Mouse (Mus musculus) liver, embryonic 13.5 days (tissue): ENCODE results near the gene Cd207. TPM values are rescaled to one million over a fixed set of nuclear protein-coding genes. Genes with fewer than 3 reads are reported as not detected.

Experiments
- ATAC-seq: fragments of 200-750 bp; cut with Nextera tagmentation; 2 replicates; pipeline ENCODE4 v1.8.0; 2017; ENCODE audit warnings: low read depth, mild to moderate bottlenecking, moderate number of reproducible peaks, moderate library complexity
- DNase-seq: peaks from one replicate; pipeline ENCODE4 v3.0.0; 2022
- H3K27ac ChIP-seq: fragments of 300-500 bp; sonication (generic); 2 replicates; pipeline ENCODE4 v1.5.1; 2015; ENCODE audit warnings: moderate library complexity, mild to moderate bottlenecking, inconsistent platforms
- H3K27me3 ChIP-seq: fragments of 300-500 bp; sonication (generic); 2 replicates; pipeline ENCODE4 v1.6.1; 2015; ENCODE audit warnings: mild to moderate bottlenecking, inconsistent platforms
- H3K36me3 ChIP-seq: fragments of 300-500 bp; sonication (generic); 2 replicates; pipeline ENCODE4 v1.6.1; 2015; ENCODE audit warnings: mild to moderate bottlenecking, inconsistent platforms
- H3K4me1 ChIP-seq: fragments of 300-500 bp; sonication (generic); replicated peaks from 2 replicates; pipeline ENCODE4 v1.6.1; 2015; ENCODE audit warnings: inconsistent platforms
- H3K4me2 ChIP-seq: fragments of 300-500 bp; sonication (generic); 2 replicates; pipeline ENCODE4 v1.6.1; 2015; ENCODE audit warnings: inconsistent platforms, mild to moderate bottlenecking, moderate library complexity
- H3K4me3 ChIP-seq: fragments of 300-500 bp; sonication (generic); replicated peaks from 2 replicates; pipeline ENCODE4 v1.5.1; 2015; ENCODE audit warnings: mild to moderate bottlenecking, inconsistent platforms
- H3K9ac ChIP-seq: fragments of 300-500 bp; sonication (generic); 2 replicates; pipeline ENCODE4 v1.6.1; 2015; ENCODE audit warnings: mild to moderate bottlenecking, inconsistent platforms
- H3K9me3 ChIP-seq: fragments of 300-500 bp; sonication (generic); replicated peaks from 2 replicates; pipeline ENCODE4 v1.6.1; 2016; ENCODE audit warnings: inconsistent platforms
- WGBS: fragments of 180-500 bp; shearing (Covaris S2); methylation state at CpG from one replicate; pipeline ENCODE4 v1.1.7; 2015; ENCODE audit not compliant: insufficient replicate concordance; 5-methylcytosine and 5-hydroxymethylcytosine counted together
- polyA plus RNA-seq: library from polyadenylated mRNA; unstranded; fragments of >200 nt; fragmentation: Nextera tagmentation; extraction: Ambion mirVana; gene quantifications from 2 replicates; pipeline ENCODE4 v1.2.1, GENCODE M21; 2015

The Cd207 gene
- polyA plus RNA-seq, 1 experiment from 2014 or later, result 0.15 TPM

- no peak overlapping the region for H3K9ac ChIP-seq
- no peak overlapping the region for H3K4me3 ChIP-seq
- H3K27me3 ChIP-seq, result peaks cover 97% of the 10 kb centered on the region
- no peak overlapping the region for H3K27ac ChIP-seq
- no peak for DNase-seq
- H3K4me2 ChIP-seq, result no peak overlapping the region
- no peaks in the 10 kb centered on the region for H3K4me1 ChIP-seq
- 8% methylated on average over 3 of the region's 3 CpGs for WGBS
- no peaks in the 10 kb centered on the region for H3K36me3 ChIP-seq
- no peak for ATAC-seq
- no peaks in the 10 kb centered on the region for H3K9me3 ChIP-seq
Observed at GRCm38 (mm10) chr6:83695731-83696130, 18.1 kb upstream of the Cd207 start.

- no peaks in the 10 kb centered on the region for H3K4me1 ChIP-seq
- peaks cover 93% of the 10 kb centered on the region for H3K27me3 ChIP-seq
- no peaks in the 10 kb centered on the region for H3K9me3 ChIP-seq
- ATAC-seq (no peak), DNase-seq (peak; percentile 14)
- H3K4me2 ChIP-seq, result no peak overlapping the region
- no peak overlapping the region for H3K27ac ChIP-seq
- H3K9ac ChIP-seq, result no peak overlapping the region
- 0% methylated on average over 9 of the region's 9 CpGs for WGBS
- H3K4me3 ChIP-seq, result no peak overlapping the region
- H3K36me3 ChIP-seq, result no peaks in the 10 kb centered on the region
Observed at GRCm38 (mm10) chr6:83693835-83694234, 16.2 kb upstream of the Cd207 start.

- peaks cover 87% of the 10 kb centered on the region for H3K27me3 ChIP-seq
- no peaks in the 10 kb centered on the region for H3K4me1 ChIP-seq
- WGBS, result 4% methylated on average over 12 of the region's 12 CpGs
- ATAC-seq (no peak), DNase-seq (no peak)
- H3K36me3 ChIP-seq, result no peaks in the 10 kb centered on the region
- H3K4me2 ChIP-seq, result no peak overlapping the region
- H3K27ac ChIP-seq, result no peak overlapping the region
- no peaks in the 10 kb centered on the region for H3K9me3 ChIP-seq
- H3K4me3 ChIP-seq, result no peak overlapping the region
- no peak overlapping the region for H3K9ac ChIP-seq
Observed at GRCm38 (mm10) chr6:83692962-83693361, 15.3 kb upstream of the Cd207 start.

GRCm38 (mm10) chr6:83690936-83691335, 13.3 kb upstream of the Cd207 start:
- Histone ChIP-seq H3K27me3 (peaks cover 78% of the 10 kb centered on the region), H3K36me3 (no peaks in the 10 kb centered on the region)

GRCm38 (mm10) chr6:83690277-83690676, 12.6 kb upstream of the Cd207 start:
- no peak overlapping the region for H3K4me3 ChIP-seq
- no peak overlapping the region for H3K9ac ChIP-seq
- no peaks in the 10 kb centered on the region for H3K36me3 ChIP-seq
- no peaks in the 10 kb centered on the region for H3K4me1 ChIP-seq
- no peak overlapping the region for H3K27ac ChIP-seq
- WGBS, result 18% methylated on average over 4 of the region's 5 CpGs
- DNase-seq (no peak), ATAC-seq (no peak)
- peaks cover 78% of the 10 kb centered on the region for H3K27me3 ChIP-seq
- H3K4me2 ChIP-seq, result no peak overlapping the region
- H3K9me3 ChIP-seq, result no peaks in the 10 kb centered on the region

More at GRCm38 (mm10) chr6:83690936-83691335, 13.3 kb upstream of the Cd207 start:
- no peak overlapping the region for H3K27ac ChIP-seq
- H3K4me1 ChIP-seq, result no peaks in the 10 kb centered on the region
- no peaks in the 10 kb centered on the region for H3K9me3 ChIP-seq
- DNase-seq, result no peak
- H3K9ac ChIP-seq, result no peak overlapping the region
- no peak for ATAC-seq
- H3K4me2 ChIP-seq, result no peak overlapping the region
- 52% methylated on average over 2 of the region's 2 CpGs for WGBS
- no peak overlapping the region for H3K4me3 ChIP-seq

GRCm38 (mm10) chr6:83689374-83689773, 11.7 kb upstream of the Cd207 start:
- Histone ChIP-seq H3K36me3 (no peaks in the 10 kb centered on the region), H3K27me3 (peaks cover 72% of the 10 kb centered on the region), H3K27ac (no peak overlapping the region), H3K4me3 (no peak overlapping the region), H3K4me1 (no peaks in the 10 kb centered on the region), H3K9me3 (no peaks in the 10 kb centered on the region), H3K9ac (no peak overlapping the region), H3K4me2 (no peak overlapping the region)
- ATAC-seq (no peak), DNase-seq (no peak)
- WGBS, result 43% methylated on average over 4 of the region's 4 CpGs

GRCm38 (mm10) chr6:83673395-83673794, 4.3 kb downstream of the Cd207 start:
- 7% methylated on average over 4 of the region's 4 CpGs for WGBS

GRCm38 (mm10) chr6:83665009-83665408, 12.6 kb downstream of the Cd207 start:
- Histone ChIP-seq H3K36me3 (no peaks in the 10 kb centered on the region), H3K27ac (no peak overlapping the region), H3K9me3 (no peaks in the 10 kb centered on the region), H3K4me2 (no peak overlapping the region), H3K4me1 (no peaks in the 10 kb centered on the region), H3K9ac (no peak overlapping the region), H3K27me3 (peaks cover 9% of the 10 kb centered on the region; the same call in 1 of the 2 replicates), H3K4me3 (no peak overlapping the region)
- 72% methylated on average over 2 of the region's 2 CpGs for WGBS
- ATAC-seq (no peak), DNase-seq (no peak)

More at GRCm38 (mm10) chr6:83673395-83673794, 4.3 kb downstream of the Cd207 start:
- H3K27me3 ChIP-seq, result no peaks in the 10 kb centered on the region
- H3K4me2 ChIP-seq, result no peak overlapping the region
- no peak overlapping the region for H3K27ac ChIP-seq
- no peak for ATAC-seq
- H3K9me3 ChIP-seq, result no peaks in the 10 kb centered on the region
- no peaks in the 10 kb centered on the region for H3K36me3 ChIP-seq
- H3K4me3 ChIP-seq, result no peak overlapping the region
- H3K4me1 ChIP-seq, result no peaks in the 10 kb centered on the region
- DNase-seq, result peak; percentile 18
- no peak overlapping the region for H3K9ac ChIP-seq

- peaks cover 9% of the 10 kb centered on the region; the same call in 1 of the 2 replicates for H3K27me3 ChIP-seq
- no peak overlapping the region for H3K9ac ChIP-seq
- H3K36me3 ChIP-seq, result no peaks in the 10 kb centered on the region
- no peak overlapping the region for H3K4me2 ChIP-seq
- ATAC-seq (no peak), DNase-seq (no peak)
- no peaks in the 10 kb centered on the region for H3K9me3 ChIP-seq
- H3K27ac ChIP-seq, result no peak overlapping the region
- H3K4me3 ChIP-seq, result no peak overlapping the region
- no peaks in the 10 kb centered on the region for H3K4me1 ChIP-seq
- 48% methylated on average over 4 of the region's 4 CpGs for WGBS
Observed at GRCm38 (mm10) chr6:83660821-83661220, 16.8 kb downstream of the Cd207 start.

GRCm38 (mm10) chr6:83656087-83656486, 21.6 kb downstream of the Cd207 start, which contains the start of gene Clec4f:
TSS of gene Clec4f (minus strand) at chr6:83656187.
- DNase-seq (no peak), ATAC-seq (no peak)
- no peaks in the 10 kb centered on the region for H3K9me3 ChIP-seq
- H3K27ac ChIP-seq, result no peak within 1 kb of the TSS
- H3K4me3 ChIP-seq, result no peak within 1 kb of the TSS
- no peak within 1 kb of the TSS for H3K4me2 ChIP-seq
- H3K36me3 ChIP-seq, result no peaks in the 10 kb centered on the region
- no peaks in the 10 kb centered on the region for H3K4me1 ChIP-seq
- WGBS, result 81% methylated on average over 2 of the region's 2 CpGs
- no peaks in the 10 kb centered on the region for H3K27me3 ChIP-seq
- H3K9ac ChIP-seq, result no peak within 1 kb of the TSS

- Histone ChIP-seq H3K27me3 (no peaks in the 10 kb centered on the region), H3K27ac (no peak overlapping the region), H3K36me3 (no peaks in the 10 kb centered on the region), H3K4me1 (no peaks in the 10 kb centered on the region), H3K9me3 (no peaks in the 10 kb centered on the region), H3K9ac (no peak overlapping the region), H3K4me2 (no peak overlapping the region), H3K4me3 (no peak overlapping the region)
- WGBS, result 72% methylated on average over 10 of the region's 10 CpGs
- ATAC-seq, result no peak
- DNase-seq, result no peak
Observed at GRCm38 (mm10) chr6:83646715-83647114, 30.9 kb downstream of the Cd207 start.

- Histone ChIP-seq H3K4me2 (no peak overlapping the region), H3K36me3 (no peaks in the 10 kb centered on the region), H3K9ac (no peak overlapping the region), H3K4me3 (no peak overlapping the region), H3K9me3 (no peaks in the 10 kb centered on the region), H3K4me1 (no peaks in the 10 kb centered on the region), H3K27me3 (no peaks in the 10 kb centered on the region), H3K27ac (no peak overlapping the region)
- no peak for ATAC-seq
- 62% methylated on average over 1 of the region's 1 CpGs for WGBS
- DNase-seq, result no peak
Observed at GRCm38 (mm10) chr6:83635329-83635728, 42.3 kb downstream of the Cd207 start.
